ENCODE assay signal across 22 mouse cellular contexts in the genomic region with DNA sequence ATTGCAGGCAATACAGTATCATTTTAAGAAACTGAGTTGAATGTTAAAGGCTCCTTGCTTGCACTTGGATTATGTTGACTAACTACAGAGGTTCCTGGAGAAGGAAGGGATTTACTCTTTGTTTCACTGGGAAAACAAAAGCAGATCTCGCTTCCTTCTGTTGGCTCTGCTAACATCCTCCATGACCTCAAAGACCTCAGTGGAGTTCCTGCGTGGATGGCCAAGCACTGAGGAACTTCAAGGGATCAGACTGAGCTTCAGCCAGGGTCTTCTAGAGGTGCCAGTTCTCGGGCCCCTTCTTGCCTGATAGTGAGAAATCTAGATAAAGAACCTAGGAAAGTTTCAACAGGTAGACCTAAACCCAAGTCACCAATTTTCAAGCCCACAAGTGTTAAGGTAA.
"Had no signal": no experiment of that assay in that cellular context is flagged by ENCODE, and none has a peak within 500 bp of the region (broad histone marks: within the 10 kb centered on the region; RNA-seq: fewer than 3 reads in every experiment).

No protein-coding gene starts in this region.

- H3K4me1 ChIP-seq: hindbrain, embryonic 15.5 days; liver, embryonic 13.5 days; liver, embryonic 15.5 days had no signal

- H3K36me3 ChIP-seq: heart, embryonic 12.5 days; hindbrain, embryonic 13.5 days; hindbrain, embryonic 15.5 days; kidney, embryonic 15.5 days; limb, embryonic 10.5 days; limb, embryonic 12.5 days; liver, embryonic 13.5 days; liver, embryonic 15.5 days had no signal

- H3K4me3 ChIP-seq: heart, embryonic 12.5 days; hindbrain, embryonic 13.5 days; hindbrain, embryonic 15.5 days; kidney, embryonic 15.5 days; left cerebral cortex, adult 2 months; limb, embryonic 10.5 days; limb, embryonic 12.5 days; liver, embryonic 13.5 days; liver, embryonic 15.5 days had no signal

- DNase-seq: forebrain, postnatal 0 days; gastrocnemius, postnatal 14 days; gastrocnemius, postnatal 36 days; heart, postnatal 10 days; kidney, adult 11 months; kidney, adult 8-10 months; kidney, postnatal 25 days; layer of hippocampus, adult 9-11 months; liver; liver, embryonic 13.5 days; liver, postnatal 0 days; lung, adult 2 months had no signal

- H3K27ac ChIP-seq: hindbrain, embryonic 15.5 days; hindbrain, postnatal 0 days; kidney, embryonic 15.5 days; kidney, postnatal 0 days; left cerebral cortex, adult 2 months; limb, embryonic 10.5 days; limb, embryonic 12.5 days; liver, embryonic 13.5 days; liver, embryonic 15.5 days had no signal

- H3K27me3 ChIP-seq: heart, embryonic 12.5 days; hindbrain, embryonic 13.5 days; hindbrain, embryonic 15.5 days; kidney, embryonic 15.5 days; limb, embryonic 12.5 days; liver, embryonic 13.5 days; liver, embryonic 15.5 days had no signal
